Mouse (Mus musculus) megakaryocyte, adult 5-6 weeks (primary cell): ENCODE measurements around the gene Sash1. TPM values are rescaled to one million over a fixed set of nuclear protein-coding genes. Genes with fewer than 3 reads are reported as not detected.
"Not testable (repeated sequence)": the region's sequence is repeated elsewhere in the genome, so short reads cannot be mapped to it uniquely, and the experiment has no call there.

ENCODE experiments used
- ATAC-seq: 2 replicates; pipeline ENCODE4 v1.8.0; 2016; ENCODE audit warnings: mild to moderate bottlenecking, inconsistent platforms; ENCODE audit not compliant: poor library complexity, severe bottlenecking
- total RNA-seq, 2 experiments: library from RNA; stranded (forward) in 1 of 2; stranded (reverse) in 1 of 2; fragments of 153-499, 151-499 nt in 1 of 2; fragments of 221-1000, 200-1000 nt in 1 of 2; gene quantifications; 2 replicates each; pipeline versions ENCODE4 v1.2.3 to v1.2.4; 2015 to 2017

Gene Sash1
- total RNA-seq, 2 experiments from 2014 or later: 4.1 to 6.3 TPM

GRCm38 (mm10) chr10:8761656-8762055, 124.2 kb downstream of the Sash1 start:
- no peak for ATAC-seq

- ATAC-seq: peak; percentile 49
Observed at GRCm38 (mm10) chr10:8760598-8760997, 125.3 kb downstream of the Sash1 start.

GRCm38 (mm10) chr10:8759228-8759627, 126.6 kb downstream of the Sash1 start:
- ATAC-seq: peak; percentile 96

- no peak for ATAC-seq
Observed at GRCm38 (mm10) chr10:8757429-8757931, 128.4 kb downstream of the Sash1 start.

GRCm38 (mm10) chr10:8756604-8757354, 129.1 kb downstream of the Sash1 start:
- ATAC-seq: no peak

GRCm38 (mm10) chr10:8753377-8753776, 132.5 kb downstream of the Sash1 start:
- no peak for ATAC-seq

GRCm38 (mm10) chr10:8752436-8752835, 133.4 kb downstream of the Sash1 start:
- ATAC-seq: no peak

GRCm38 (mm10) chr10:8749537-8749936, 136.3 kb downstream of the Sash1 start:
- ATAC-seq: no peak

GRCm38 (mm10) chr10:8747450-8748212, 138.2 kb downstream of the Sash1 start:
- no peak for ATAC-seq

GRCm38 (mm10) chr10:8746082-8746696, 139.7 kb downstream of the Sash1 start:
- ATAC-seq: no peak

GRCm38 (mm10) chr10:8742872-8743271, 143.0 kb downstream of the Sash1 start:
- 0 out of 2 replicates have a peak, but pooled peaks have one; percentile 63 for ATAC-seq

GRCm38 (mm10) chr10:8741505-8741904, 144.4 kb downstream of the Sash1 start:
- no peak for ATAC-seq

- ATAC-seq: no peak
Observed at GRCm38 (mm10) chr10:8740797-8741196, 145.1 kb downstream of the Sash1 start.

GRCm38 (mm10) chr10:8729387-8730337, 156.2 kb downstream of the Sash1 start:
- no peak for ATAC-seq

- no peak for ATAC-seq
Observed at GRCm38 (mm10) chr10:8719345-8719744, 166.5 kb downstream of the Sash1 start.

GRCm38 (mm10) chr10:8718831-8719230, 167.0 kb downstream of the Sash1 start:
- ATAC-seq: no peak

- ATAC-seq: no peak
Observed at GRCm38 (mm10) chr10:8717171-8717570, 168.7 kb downstream of the Sash1 start.

GRCm38 (mm10) chr10:8715679-8716284, 170.1 kb downstream of the Sash1 start:
- peak; percentile 72 for ATAC-seq

GRCm38 (mm10) chr10:8696636-8697035, 189.2 kb downstream of the Sash1 start:
- not testable (repeated sequence) for ATAC-seq

- ATAC-seq: no peak
Observed at GRCm38 (mm10) chr10:8693996-8694500, 191.8 kb downstream of the Sash1 start.
